Mouse (Mus musculus) heart, adult 18-20 months (tissue): Measurements from ENCODE around the gene Slc12a7. TPM values are rescaled to one million over a fixed set of nuclear protein-coding genes. Genes with fewer than 3 reads are reported as not detected.
"Not testable (repeated sequence)": the region's sequence is repeated elsewhere in the genome, so short reads cannot be mapped to it uniquely, and the experiment has no call there.

Source experiments
- DNase-seq, 2 experiments: peaks; one replicate each; pipeline ENCODE4 v3.0.0; 2021 to 2022; ENCODE audit warnings: mixed read lengths in 1 of 2
- total RNA-seq, 2 experiments: library from RNA; stranded (reverse); gene quantifications; 2 replicates each; pipeline ENCODE4 v1.2.3; 2021

The Slc12a7 gene
- total RNA-seq, 2 experiments from 2014 or later: 189 to 209 TPM

DNA sequence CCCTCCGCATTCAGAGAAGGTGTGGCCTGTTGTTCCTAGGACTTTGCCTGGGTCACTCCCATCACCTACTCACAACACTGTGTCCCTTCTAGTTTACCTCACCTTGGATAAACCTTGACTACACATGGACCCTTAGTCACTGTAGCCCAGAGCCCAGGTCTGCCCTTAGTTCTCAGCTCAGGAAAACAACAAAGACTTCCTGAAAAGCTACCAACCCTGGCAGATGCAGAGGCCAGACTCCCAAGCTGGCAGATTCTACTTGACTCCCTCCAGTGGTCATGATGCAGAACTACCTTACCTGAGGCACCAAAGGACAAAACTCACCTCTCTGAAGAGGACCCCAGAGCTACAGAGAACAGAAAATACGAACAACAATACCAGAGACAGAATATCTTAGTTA is 18.9 kb upstream of the Slc12a7 start:
- no peak for DNase-seq

DNA sequence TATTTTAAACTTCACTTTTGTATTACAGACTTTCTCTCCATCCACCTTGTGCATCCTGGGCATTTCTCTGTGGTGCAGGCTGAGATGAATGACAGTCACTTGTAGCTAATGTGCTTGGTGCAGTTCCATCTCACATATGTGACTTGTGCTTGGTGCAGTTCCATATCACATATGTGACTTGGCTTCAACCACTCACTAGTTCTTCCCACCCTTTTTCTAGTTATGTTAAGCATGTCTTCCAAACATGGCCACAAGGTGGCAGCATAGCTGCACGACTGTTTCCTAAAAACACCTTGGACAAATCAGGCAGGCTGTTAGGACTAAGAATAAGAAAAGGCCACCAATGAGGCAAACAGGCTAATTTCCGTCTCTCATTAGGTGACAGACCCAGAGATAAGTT is 14.7 kb upstream of the Slc12a7 start:
- DNase-seq: peak; percentile 78 to 93

GRCm38 (mm10) chr13:73720241-73720640 is 12.7 kb upstream of the Slc12a7 start:
- DNase-seq: no peak

GRCm38 (mm10) chr13:73723081-73723668 is 9.7 kb upstream of the Slc12a7 start:
- peak; percentile 51 to 79 for DNase-seq

DNA sequence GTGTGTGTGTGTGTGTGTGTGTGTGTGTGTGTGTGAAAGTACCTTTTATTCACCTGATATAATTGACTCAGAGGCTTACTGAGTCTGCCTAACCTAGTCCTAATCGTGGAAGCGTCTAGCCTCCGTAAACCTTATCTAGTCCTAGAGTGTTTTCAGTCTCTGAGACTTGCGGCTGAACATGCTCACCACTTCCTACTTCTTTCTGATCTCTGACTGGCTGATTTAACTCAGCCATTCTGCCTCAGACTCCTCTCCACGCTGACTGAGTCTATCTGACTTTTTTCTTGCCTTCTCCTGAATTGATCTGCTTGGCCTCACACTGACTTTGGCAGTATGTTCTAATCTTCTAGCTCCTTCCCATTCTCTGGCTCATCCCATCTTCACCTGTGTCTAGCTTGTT is 7.6 kb upstream of the Slc12a7 start:
- no peak for DNase-seq

DNA sequence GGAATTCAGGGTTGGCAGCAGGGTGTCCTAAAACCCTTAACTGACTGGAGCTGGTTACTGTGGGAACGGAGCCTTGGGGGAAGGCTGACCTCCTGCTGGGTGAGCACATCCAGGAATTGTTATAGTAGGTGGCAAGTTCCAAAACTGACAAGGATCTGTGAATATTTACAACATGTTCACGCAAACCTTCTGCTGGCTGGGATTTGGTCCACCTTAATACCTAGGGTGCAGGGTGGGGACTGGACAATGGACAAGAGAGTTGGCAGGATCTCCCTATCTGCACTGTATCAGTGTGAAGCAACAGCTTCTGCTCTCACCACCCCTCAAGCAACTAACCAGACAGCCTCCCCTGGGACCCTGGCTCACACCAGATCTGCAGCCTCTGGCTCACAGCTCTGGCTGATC is 5.3 kb upstream of the Slc12a7 start:
- DNase-seq: peak; percentile 71 to 81

- peak in 1 of 2 experiments; percentile 37 for DNase-seq
Measured at GRCm38 (mm10) chr13:73728633-73729032, 4.3 kb upstream of the Slc12a7 start.

- DNase-seq: no peak
Measured at GRCm38 (mm10) chr13:73730913-73731312, 2.0 kb upstream of the Slc12a7 start.

DNA sequence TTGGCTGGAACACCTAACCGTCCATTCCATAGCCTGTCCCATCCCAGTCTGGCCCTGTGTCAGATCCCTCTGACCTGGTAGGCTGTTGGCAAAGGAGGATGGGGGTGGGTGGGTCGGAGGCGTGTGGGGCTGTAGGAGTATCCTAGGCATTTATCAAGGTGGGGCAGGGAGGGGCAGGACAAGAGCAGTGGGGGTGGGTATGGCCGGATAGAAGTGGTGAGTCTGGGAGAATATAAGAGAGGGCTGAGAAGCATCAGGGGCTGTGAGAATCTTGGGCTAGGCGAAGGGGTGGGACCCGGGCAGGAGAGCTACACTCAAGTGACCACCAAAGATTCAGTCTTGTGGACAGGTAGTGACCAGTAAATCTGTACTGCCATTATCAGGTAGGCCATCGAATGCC is 659 bp upstream of the Slc12a7 start:
- DNase-seq: no peak

DNA sequence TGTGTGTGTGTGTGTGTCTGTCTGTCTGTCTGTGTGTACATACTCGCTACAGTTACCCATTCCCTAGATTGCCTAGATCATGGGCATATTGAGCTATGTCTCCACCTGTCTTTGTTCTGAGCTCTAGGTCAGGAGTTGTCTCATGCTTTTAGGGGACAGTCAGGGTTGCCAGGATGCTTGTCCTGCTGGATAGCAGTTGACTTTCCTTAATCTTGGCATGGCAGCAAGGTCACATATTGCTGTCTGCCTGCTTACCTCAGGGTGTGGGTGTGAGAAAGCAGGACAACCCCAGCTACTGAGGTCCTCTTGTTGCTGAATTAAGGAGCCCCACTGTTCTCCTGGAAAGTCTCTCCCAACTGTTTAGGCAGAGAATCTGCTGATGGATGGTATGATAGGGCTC is 1.5 kb downstream of the Slc12a7 start:
- peak in 1 of 2 experiments; percentile 52 for DNase-seq

GRCm38 (mm10) chr13:73735270-73735669 is 2.4 kb downstream of the Slc12a7 start:
- peak in 1 of 2 experiments; percentile 42 for DNase-seq

DNA sequence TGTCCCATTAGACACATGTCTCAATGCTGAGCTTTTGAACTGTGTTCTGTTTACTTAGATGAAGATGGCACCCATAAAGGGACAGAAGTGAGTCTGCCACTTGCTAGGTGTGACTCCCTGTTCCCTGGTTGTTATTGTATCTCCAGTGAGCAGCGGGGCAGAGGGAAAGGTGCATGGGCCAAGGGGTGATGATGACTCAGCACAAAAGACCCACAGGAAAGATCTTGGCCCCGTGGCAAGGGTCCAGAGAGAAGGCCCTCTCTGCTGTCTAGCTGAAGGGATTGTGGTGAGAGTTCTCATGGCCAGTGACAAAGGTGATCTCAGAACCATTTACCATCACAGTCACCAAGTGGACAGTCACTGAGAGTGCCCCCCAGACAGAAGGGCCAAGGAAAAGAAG is 3.0 kb downstream of the Slc12a7 start:
- DNase-seq: no peak

GRCm38 (mm10) chr13:73736943-73737342 is 4.0 kb downstream of the Slc12a7 start:
- DNase-seq: no peak

GRCm38 (mm10) chr13:73740399-73740944 is 7.6 kb downstream of the Slc12a7 start:
- DNase-seq: not testable (repeated sequence)

GRCm38 (mm10) chr13:73742944-73743343 is 10.1 kb downstream of the Slc12a7 start:
- no peak for DNase-seq

DNA sequence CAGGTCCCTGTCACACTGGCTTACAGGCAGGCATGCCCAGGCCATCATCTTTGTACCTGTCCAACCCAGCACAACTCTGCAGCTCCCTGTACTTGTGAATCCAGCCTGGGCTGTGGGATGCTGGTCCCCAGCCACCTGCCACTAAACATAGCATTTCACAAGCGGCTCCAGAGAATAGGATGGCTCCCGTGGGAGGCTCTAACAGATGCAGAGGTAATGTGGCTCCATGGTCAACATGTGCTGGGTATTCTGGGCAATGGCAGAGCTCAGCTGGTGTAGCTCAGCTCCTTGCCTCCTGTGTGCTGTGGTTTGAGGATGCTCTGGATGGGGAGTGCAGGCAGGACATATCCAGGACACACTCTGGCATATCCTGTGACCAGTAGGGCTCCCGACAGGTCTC is 10.8 kb downstream of the Slc12a7 start:
- no peak for DNase-seq

GRCm38 (mm10) chr13:73748663-73749440 is 16.0 kb downstream of the Slc12a7 start:
- no peak for DNase-seq

- no peak for DNase-seq
Measured at GRCm38 (mm10) chr13:73750435-73750834, 17.5 kb downstream of the Slc12a7 start.

DNA sequence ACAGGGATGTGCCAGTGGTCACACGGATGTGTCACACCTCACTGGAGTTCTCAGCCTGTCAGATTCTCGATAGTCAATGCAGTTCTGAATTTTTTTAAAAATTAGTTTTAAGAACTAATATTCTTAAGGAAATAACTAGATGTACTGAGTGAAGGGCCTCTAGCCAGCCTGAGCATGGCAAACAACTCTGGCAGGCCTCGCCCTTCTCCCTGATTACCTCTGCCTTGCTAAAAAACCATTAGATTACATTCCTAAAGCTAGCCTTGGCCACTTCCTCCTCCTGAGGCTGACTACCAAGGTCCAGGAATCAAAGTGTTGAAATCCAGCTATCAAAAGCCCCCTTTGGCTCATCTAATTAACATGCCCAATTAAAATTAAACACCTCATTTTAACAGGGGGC is 18.4 kb downstream of the Slc12a7 start:
- DNase-seq: no peak

DNA sequence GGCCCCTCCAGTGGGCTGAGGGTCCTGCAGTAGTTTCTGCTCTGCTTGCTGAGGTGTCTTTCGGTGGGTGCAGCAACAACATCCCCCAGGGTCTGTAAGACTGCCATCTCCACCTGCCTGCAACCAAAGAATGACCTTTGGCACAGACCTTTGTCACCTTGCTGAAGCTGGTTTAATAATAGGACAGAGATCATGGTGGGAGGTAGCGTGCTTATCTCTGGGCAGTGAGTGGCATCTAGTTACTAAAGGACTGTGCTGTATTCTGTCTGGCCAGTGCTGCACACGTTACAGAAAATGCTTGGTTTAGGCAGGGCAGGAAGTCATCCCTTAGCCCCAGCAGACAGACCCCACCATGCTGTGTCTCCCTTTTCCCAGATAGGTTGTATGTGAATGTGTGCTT is 22.9 kb downstream of the Slc12a7 start:
- peak in 1 of 2 experiments; percentile 65 for DNase-seq

GRCm38 (mm10) chr13:73756916-73757315 is 24.0 kb downstream of the Slc12a7 start:
- no peak for DNase-seq

- DNase-seq: no peak
Measured at GRCm38 (mm10) chr13:73757362-73757761, 24.5 kb downstream of the Slc12a7 start.

- no peak for DNase-seq
Measured at GRCm38 (mm10) chr13:73759596-73759995, 26.7 kb downstream of the Slc12a7 start.

- no peak for DNase-seq
Measured at GRCm38 (mm10) chr13:73760126-73760525, 27.2 kb downstream of the Slc12a7 start.
